Mouse (Mus musculus) CH12.LX (cell line): ENCODE measurements at regions not wholly inside any gene's neighbourhood (a gene's known extent, or its start where the extent isn't known, plus 50 kb on each side); places are given as distances from the start of the nearest gene placed in this dataset.

Experiments
- DNase-seq: peaks from one replicate; pipeline ENCODE4 v3.0.0-alpha.2; 2013; ENCODE audit errors: extremely low read depth
- H3K27ac ChIP-seq: 2 replicates; pipeline ENCODE4 v1.5.1; 2012; ENCODE audit warnings: low read depth, mild to moderate bottlenecking, control low read depth, moderate library complexity; ENCODE audit not compliant: insufficient read depth
- H3K27me3 ChIP-seq: replicated peaks from 2 replicates; pipeline ENCODE3; 2012; ENCODE audit warnings: inconsistent platforms
- H3K36me3 ChIP-seq, 2 experiments: replicated peaks in 1 of 2; 2 replicates each; pipeline versions ENCODE3 to v1.6.1; 2012; ENCODE audit warnings: inconsistent platforms in 1 of 2, low read length in 1 of 2, mild to moderate bottlenecking in 1 of 2, mixed read lengths in 1 of 2, moderate library complexity in 1 of 2; ENCODE audit not compliant: control insufficient read depth in 1 of 2, insufficient read depth in 1 of 2
- H3K4me1 ChIP-seq, 2 experiments: 2 replicates each; pipeline ENCODE4 v1.6.1; 2012; ENCODE audit warnings: inconsistent platforms in 1 of 2, moderate library complexity in 1 of 2; ENCODE audit not compliant: insufficient read depth in 2 of 2, control insufficient read depth in 1 of 2
- H3K4me2 ChIP-seq: 2 replicates; pipeline ENCODE4 v1.6.1; 2012; ENCODE audit warnings: low read depth, mild to moderate bottlenecking, control low read depth; ENCODE audit not compliant: poor library complexity, insufficient read depth, severe bottlenecking
- H3K4me3 ChIP-seq, 3 experiments: fragments of 150-350 bp in 1 of 3; sonication (generic) in 1 of 3; replicated peaks in 1 of 3; 2 replicates each; pipeline versions ENCODE3 to v1.5.1; 2011 to 2012; ENCODE audit warnings: low read depth in 2 of 3, low read length in 2 of 3, mild to moderate bottlenecking in 2 of 3, moderate library complexity in 2 of 3, control low read depth in 1 of 3, improper control_type of control experiment in 1 of 3, inconsistent platforms in 1 of 3, mixed read lengths in 1 of 3; ENCODE audit not compliant: poor library complexity in 1 of 3
- H3K79me2 ChIP-seq: replicated peaks from 2 replicates; pipeline ENCODE4 v1.6.1; 2012; ENCODE audit warnings: mild to moderate bottlenecking, moderate library complexity; ENCODE audit not compliant: control insufficient read depth, poor library complexity, insufficient read depth, severe bottlenecking; ENCODE audit errors: extremely low read depth
- H3K9ac ChIP-seq: 2 replicates; pipeline ENCODE4 v1.6.1; 2012; ENCODE audit warnings: low read depth, mild to moderate bottlenecking, control low read depth, moderate library complexity; ENCODE audit not compliant: insufficient read depth
- H3K9me3 ChIP-seq: replicated peaks from 2 replicates; pipeline ENCODE3; 2012; ENCODE audit warnings: low read length, inconsistent platforms, mixed read lengths
- BHLHE40 ChIP-seq: IDR thresholded peaks from 2 replicates; pipeline ENCODE4 v1.6.1; 2011; ENCODE audit warnings: mild to moderate bottlenecking, low read depth, low read length, improper control_type of control experiment
- ELF1 ChIP-seq: IDR thresholded peaks from 2 replicates; pipeline ENCODE4 v1.6.1; 2014; ENCODE audit warnings: low read depth, mild to moderate bottlenecking, inconsistent platforms, low read length, improper control_type of control experiment
- GABPA ChIP-seq: IDR thresholded peaks from 2 replicates; pipeline ENCODE4 v1.6.1; 2012; ENCODE audit warnings: low read depth, low read length, improper control_type of control experiment, inconsistent platforms; ENCODE audit not compliant: insufficient replicate concordance
- HCFC1 ChIP-seq: IDR thresholded peaks from 2 replicates; pipeline ENCODE4 v1.6.1; 2012; ENCODE audit warnings: low read depth, mild to moderate bottlenecking, inconsistent platforms, low read length, improper control_type of control experiment
- JUN ChIP-seq: IDR thresholded peaks from 2 replicates; pipeline ENCODE4 v1.6.1; 2011; ENCODE audit warnings: low read depth, mild to moderate bottlenecking, low read length, improper control_type of control experiment, moderate library complexity; ENCODE audit not compliant: insufficient read depth
- MAFK ChIP-seq: IDR thresholded peaks from 2 replicates; pipeline ENCODE4 v1.6.1; 2011; ENCODE audit warnings: low read length, improper control_type of control experiment; ENCODE audit not compliant: insufficient replicate concordance
- MAZ ChIP-seq: IDR thresholded peaks from 2 replicates; pipeline ENCODE4 v1.6.1; 2012; ENCODE audit warnings: low read depth, mild to moderate bottlenecking, inconsistent platforms, low read length, improper control_type of control experiment, moderate library complexity
- MEF2A ChIP-seq: IDR thresholded peaks from 2 replicates; pipeline ENCODE4 v1.6.1; 2014; ENCODE audit warnings: low read depth, mild to moderate bottlenecking, inconsistent platforms, low read length, improper control_type of control experiment, borderline replicate concordance
- NRF1 ChIP-seq: IDR thresholded peaks from 2 replicates; pipeline ENCODE4 v1.6.1; 2014; ENCODE audit warnings: low read depth, mild to moderate bottlenecking, inconsistent platforms, low read length, improper control_type of control experiment, moderate library complexity
- PAX5 ChIP-seq: IDR thresholded peaks from 2 replicates; pipeline ENCODE4 v1.6.1; 2012; ENCODE audit warnings: low read length, inconsistent platforms, mixed read lengths
- RAD21 ChIP-seq: IDR thresholded peaks from 2 replicates; pipeline ENCODE4 v1.6.1; 2011; ENCODE audit warnings: low read depth, mild to moderate bottlenecking, low read length, improper control_type of control experiment, moderate library complexity
- RCOR1 ChIP-seq: conservative IDR thresholded peaks from 2 replicates; pipeline ENCODE4 v1.6.1; 2012; ENCODE audit warnings: low read depth, mild to moderate bottlenecking, inconsistent platforms, low read length, improper control_type of control experiment
- SIN3A ChIP-seq: IDR thresholded peaks from 2 replicates; pipeline ENCODE4 v1.6.1; 2012; ENCODE audit warnings: low read length, improper control_type of control experiment, inconsistent platforms
- SMC3 ChIP-seq: IDR thresholded peaks from 2 replicates; pipeline ENCODE4 v1.6.1; 2011; ENCODE audit warnings: low read depth, low read length, improper control_type of control experiment
- UBTF ChIP-seq: IDR thresholded peaks from 2 replicates; pipeline ENCODE4 v1.6.1; 2012; ENCODE audit warnings: low read depth, mild to moderate bottlenecking, inconsistent platforms, low read length, improper control_type of control experiment, moderate library complexity
- USF2 ChIP-seq: conservative IDR thresholded peaks from 2 replicates; pipeline ENCODE4 v1.6.1; 2011; ENCODE audit warnings: low read depth, low read length, improper control_type of control experiment
- ZC3H11A ChIP-seq: IDR thresholded peaks from 2 replicates; pipeline ENCODE4 v1.6.1; 2012; ENCODE audit warnings: low read depth, mild to moderate bottlenecking, inconsistent platforms, low read length, improper control_type of control experiment
- ZKSCAN1 ChIP-seq: IDR thresholded peaks from 2 replicates; pipeline ENCODE4 v1.6.1; 2012; ENCODE audit warnings: low read depth, inconsistent platforms, low read length, improper control_type of control experiment, borderline replicate concordance
- ZNF384 ChIP-seq: IDR thresholded peaks from 2 replicates; pipeline ENCODE4 v1.6.1; 2012; ENCODE audit warnings: low read depth, low read length, improper control_type of control experiment, inconsistent platforms
- dilution Hi-C: fragments of 300-500 bp; cut with MboI; formaldehyde crosslinking; loops from 2 replicates; pipeline ENCODE4 v1.14.3; 2020; ENCODE audit warnings: low sequenced_read_pairs; ENCODE audit not compliant: extremely low pct_unique_long_range_greater_than_20kb, extremely low pct_ligation_motif_present
- in situ Hi-C: fragments of 300-500 bp; cut with MboI; formaldehyde crosslinking; loops from 3 replicates; pipeline ENCODE4 v1.14.3; 2019; ENCODE audit warnings: low sequenced_read_pairs, low pct_ligation_motif_present, low pct_unique_long_range_greater_than_20kb, mixed read lengths

- no peak overlapping the region for H3K9ac ChIP-seq
- in situ Hi-C loops (no loop called here), dilution Hi-C loops (no loop called here)
These were observed 373.0 kb upstream of the Syt1 start for GRCm38 (mm10) chr10:109383758-109384157.

GRCm38 (mm10) chr10:109378846-109379245 is 368.1 kb upstream of the Syt1 start:
- in situ Hi-C loops: no loop called here
- no peak overlapping the region for H3K4me2 ChIP-seq
- no peak overlapping the region for H3K9ac ChIP-seq
- H3K9me3 ChIP-seq: no peaks in the 10 kb centered on the region
- dilution Hi-C loops: no loop called here
- H3K27ac ChIP-seq: no peak overlapping the region
- no peak overlapping the region for H3K4me3 ChIP-seq
- no peaks in the 10 kb centered on the region for H3K4me1 ChIP-seq
- TF ChIP-seq ZKSCAN1 (no peak), MAZ (no peak), ZC3H11A (no peak), ELF1 (no peak), ZNF384 (no peak), USF2 (no peak), HCFC1 (no peak), NRF1 (no peak), SIN3A (no peak), MAFK (no peak), BHLHE40 (no peak), GABPA (no peak), JUN (no peak), MEF2A (no peak), RCOR1 (no peak), SMC3 (no peak), PAX5 (no peak), RAD21 (no peak)
- no peaks in the 10 kb centered on the region for H3K36me3 ChIP-seq
- no peaks in the 10 kb centered on the region for H3K27me3 ChIP-seq
- H3K79me2 ChIP-seq: no peaks in the 10 kb centered on the region
- DNase-seq: no peak

More at GRCm38 (mm10) chr10:109383758-109384157, 373.0 kb upstream of the Syt1 start:
- Histone ChIP-seq H3K36me3 (no peaks in the 10 kb centered on the region), H3K27ac (no peak overlapping the region), H3K4me3 (no peak overlapping the region), H3K9me3 (no peaks in the 10 kb centered on the region), H3K27me3 (no peaks in the 10 kb centered on the region), H3K4me1 (no peaks in the 10 kb centered on the region), H3K79me2 (no peaks in the 10 kb centered on the region), H3K4me2 (no peak overlapping the region)
- no peak for DNase-seq
- no peak for TF ChIP-seq MEF2A
- no peak for TF ChIP-seq UBTF
